Mouse (Mus musculus) heart, postnatal 36 days (tissue): ENCODE results near the gene Taldo1. TPM values are rescaled to one million over a fixed set of nuclear protein-coding genes. Genes with fewer than 3 reads are reported as not detected.

Source experiments
- DNase-seq, 2 experiments: peaks; one replicate each; pipeline ENCODE4 v3.0.0; 2021 to 2022
- intact Hi-C: fragments of 180-260 bp; cut with DNase I; formaldehyde crosslinking; loops from one replicate; pipeline ENCODE4 v1.15.1; 2025
- total RNA-seq, 2 experiments: library from RNA; stranded (reverse); gene quantifications; 2 replicates each; pipeline ENCODE4 v1.2.3; 2021

The Taldo1 gene
- total RNA-seq, 2 experiments from 2014 or later, result 114 to 116 TPM

GRCm38 (mm10) chr7:141417731-141418681 is 26.0 kb downstream of the Taldo1 start:
- no peak for DNase-seq
- intact Hi-C loops, result no loop called here

GRCm38 (mm10) chr7:141418970-141419369 is 27.0 kb downstream of the Taldo1 start:
- intact Hi-C loops, result no loop called here
- no peak for DNase-seq

- intact Hi-C loops, result no loop called here
- DNase-seq, result no peak
Measured at GRCm38 (mm10) chr7:141420030-141420702, 28.2 kb downstream of the Taldo1 start.

- DNase-seq, result no peak
- intact Hi-C loops, result no loop called here
Measured at GRCm38 (mm10) chr7:141423811-141424210, 31.8 kb downstream of the Taldo1 start.

GRCm38 (mm10) chr7:141426948-141427730 is 35.1 kb downstream of the Taldo1 start:
- no peak for DNase-seq
- intact Hi-C loops, result no loop called here

- no peak for DNase-seq
- intact Hi-C loops, result no loop called here
Measured at GRCm38 (mm10) chr7:141428701-141429100, 36.7 kb downstream of the Taldo1 start.

- DNase-seq, result peak; percentile 41 to 47
- intact Hi-C loops, result no loop called here
Measured at GRCm38 (mm10) chr7:141429310-141429709, 37.3 kb downstream of the Taldo1 start, which contains the start of gene Cend1. TSS of gene Cend1 (minus strand) at chr7:141429491.

GRCm38 (mm10) chr7:141429840-141430584 is 38.0 kb downstream of the Taldo1 start:
- no peak for DNase-seq

GRCm38 (mm10) chr7:141430585-141431240 is 38.7 kb downstream of the Taldo1 start:
- DNase-seq, result no peak
- intact Hi-C loops, result no loop called here

More at GRCm38 (mm10) chr7:141429840-141430584, 38.0 kb downstream of the Taldo1 start:
- intact Hi-C loops, result no loop called here

GRCm38 (mm10) chr7:141431434-141432185 is 39.6 kb downstream of the Taldo1 start:
- intact Hi-C loops, result no loop called here
- DNase-seq, result no peak

- peak in 1 of 2 experiments; percentile 58 for DNase-seq
- intact Hi-C loops, result no loop called here
Measured at GRCm38 (mm10) chr7:141432186-141432611, 40.2 kb downstream of the Taldo1 start.

- intact Hi-C loops, result no loop called here
- peak in 1 of 2 experiments; percentile 62 for DNase-seq
Measured at GRCm38 (mm10) chr7:141432741-141433516, 40.9 kb downstream of the Taldo1 start.

- no peak for DNase-seq
- intact Hi-C loops, result no loop called here
Measured at GRCm38 (mm10) chr7:141433517-141434400, 41.8 kb downstream of the Taldo1 start.

- DNase-seq, result peak; percentile 39 to 53
- intact Hi-C loops, result no loop called here
Measured at GRCm38 (mm10) chr7:141434464-141434863, 42.5 kb downstream of the Taldo1 start.

- DNase-seq, result peak; percentile 66 to 68
- intact Hi-C loops, result no loop called here
Measured at GRCm38 (mm10) chr7:141435129-141435855, 43.3 kb downstream of the Taldo1 start.

GRCm38 (mm10) chr7:141435856-141436522 is 44.0 kb downstream of the Taldo1 start:
- intact Hi-C loops, result no loop called here
- DNase-seq, result no peak
